Mouse (Mus musculus) liver, embryonic 13.5 days (tissue): ENCODE measurements around the gene Fgf18. TPM values are rescaled to one million over a fixed set of nuclear protein-coding genes. Genes with fewer than 3 reads are reported as not detected.
A peak's percentile ranks its signal among the peaks of the same experiment; 100 is the strongest.

ENCODE experiments used
- ATAC-seq: fragments of 200-750 bp; cut with Nextera tagmentation; 2 replicates; pipeline ENCODE4 v1.8.0; 2017; ENCODE audit warnings: low read depth, mild to moderate bottlenecking, moderate number of reproducible peaks, moderate library complexity
- DNase-seq: peaks from one replicate; pipeline ENCODE4 v3.0.0; 2022
- H3K27ac ChIP-seq: fragments of 300-500 bp; sonication (generic); 2 replicates; pipeline ENCODE4 v1.5.1; 2015; ENCODE audit warnings: moderate library complexity, mild to moderate bottlenecking, inconsistent platforms
- H3K27me3 ChIP-seq: fragments of 300-500 bp; sonication (generic); 2 replicates; pipeline ENCODE4 v1.6.1; 2015; ENCODE audit warnings: mild to moderate bottlenecking, inconsistent platforms
- H3K36me3 ChIP-seq: fragments of 300-500 bp; sonication (generic); 2 replicates; pipeline ENCODE4 v1.6.1; 2015; ENCODE audit warnings: mild to moderate bottlenecking, inconsistent platforms
- H3K4me1 ChIP-seq: fragments of 300-500 bp; sonication (generic); replicated peaks from 2 replicates; pipeline ENCODE4 v1.6.1; 2015; ENCODE audit warnings: inconsistent platforms
- H3K4me2 ChIP-seq: fragments of 300-500 bp; sonication (generic); 2 replicates; pipeline ENCODE4 v1.6.1; 2015; ENCODE audit warnings: inconsistent platforms, mild to moderate bottlenecking, moderate library complexity
- H3K4me3 ChIP-seq: fragments of 300-500 bp; sonication (generic); replicated peaks from 2 replicates; pipeline ENCODE4 v1.5.1; 2015; ENCODE audit warnings: mild to moderate bottlenecking, inconsistent platforms
- H3K9ac ChIP-seq: fragments of 300-500 bp; sonication (generic); 2 replicates; pipeline ENCODE4 v1.6.1; 2015; ENCODE audit warnings: mild to moderate bottlenecking, inconsistent platforms
- H3K9me3 ChIP-seq: fragments of 300-500 bp; sonication (generic); replicated peaks from 2 replicates; pipeline ENCODE4 v1.6.1; 2016; ENCODE audit warnings: inconsistent platforms
- WGBS: fragments of 180-500 bp; shearing (Covaris S2); methylation state at CpG from one replicate; pipeline ENCODE4 v1.1.7; 2015; ENCODE audit not compliant: insufficient replicate concordance; 5-methylcytosine and 5-hydroxymethylcytosine counted together
- polyA plus RNA-seq: library from polyadenylated mRNA; unstranded; fragments of >200 nt; fragmentation: Nextera tagmentation; extraction: Ambion mirVana; gene quantifications from 2 replicates; pipeline ENCODE4 v1.2.1, GENCODE M21; 2015

Gene Fgf18
- polyA plus RNA-seq: 0.33 and 0.37 TPM in 2 replicates

DNA sequence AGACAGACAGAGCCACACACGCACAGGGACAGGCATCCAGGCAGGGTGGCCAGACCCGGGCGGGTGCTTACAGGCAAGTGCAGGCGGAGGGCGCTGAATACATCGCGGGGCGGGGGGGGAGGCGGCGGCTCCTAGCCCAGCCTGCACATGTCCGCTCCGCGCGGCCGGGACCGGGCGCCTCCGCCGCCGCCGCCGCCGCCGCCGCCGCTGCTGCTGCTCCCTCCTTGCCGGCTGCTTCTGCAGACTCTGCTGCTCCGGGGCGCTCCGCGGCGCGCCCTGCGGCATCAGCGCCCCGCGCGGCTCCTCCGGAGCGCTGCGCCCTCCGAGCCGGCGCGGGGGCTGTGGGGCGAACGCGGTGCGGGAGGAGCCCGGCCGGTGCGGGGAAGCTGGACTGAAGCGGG is at the start of gene Fgf18:
Fgf18 (minus strand) TSS at position 230 of the 401 bp plus-strand sequence.
- peaks cover 73% of the 10 kb centered on the region for H3K27me3 ChIP-seq
- no peaks in the 10 kb centered on the region for H3K9me3 ChIP-seq
- no peak within 1 kb of the TSS for H3K9ac ChIP-seq
- H3K4me2 ChIP-seq: peak within 1 kb of the TSS; percentile 71
- H3K36me3 ChIP-seq: peaks cover 27% of the 10 kb centered on the region
- WGBS: 2% methylated on average over 48 of the region's 53 CpGs
- peaks cover 17% of the 10 kb centered on the region for H3K4me1 ChIP-seq
- peak within 1 kb of the TSS; percentile 53 for H3K4me3 ChIP-seq
- no peak within 1 kb of the TSS for H3K27ac ChIP-seq
- ATAC-seq (no peak), DNase-seq (no peak)

GRCm38 (mm10) chr11:33196447-33197132 is 49.4 kb upstream of the Fgf18 start:
- Histone ChIP-seq H3K4me3 (no peak overlapping the region), H3K4me1 (peaks cover 12% of the 10 kb centered on the region), H3K36me3 (no peaks in the 10 kb centered on the region), H3K4me2 (no peak overlapping the region), H3K27me3 (peaks cover 95% of the 10 kb centered on the region), H3K27ac (no peak overlapping the region), H3K9ac (no peak overlapping the region), H3K9me3 (no peaks in the 10 kb centered on the region)
- DNase-seq (no peak), ATAC-seq (no peak)
- WGBS: 8% methylated on average over 24 of the region's 24 CpGs

DNA sequence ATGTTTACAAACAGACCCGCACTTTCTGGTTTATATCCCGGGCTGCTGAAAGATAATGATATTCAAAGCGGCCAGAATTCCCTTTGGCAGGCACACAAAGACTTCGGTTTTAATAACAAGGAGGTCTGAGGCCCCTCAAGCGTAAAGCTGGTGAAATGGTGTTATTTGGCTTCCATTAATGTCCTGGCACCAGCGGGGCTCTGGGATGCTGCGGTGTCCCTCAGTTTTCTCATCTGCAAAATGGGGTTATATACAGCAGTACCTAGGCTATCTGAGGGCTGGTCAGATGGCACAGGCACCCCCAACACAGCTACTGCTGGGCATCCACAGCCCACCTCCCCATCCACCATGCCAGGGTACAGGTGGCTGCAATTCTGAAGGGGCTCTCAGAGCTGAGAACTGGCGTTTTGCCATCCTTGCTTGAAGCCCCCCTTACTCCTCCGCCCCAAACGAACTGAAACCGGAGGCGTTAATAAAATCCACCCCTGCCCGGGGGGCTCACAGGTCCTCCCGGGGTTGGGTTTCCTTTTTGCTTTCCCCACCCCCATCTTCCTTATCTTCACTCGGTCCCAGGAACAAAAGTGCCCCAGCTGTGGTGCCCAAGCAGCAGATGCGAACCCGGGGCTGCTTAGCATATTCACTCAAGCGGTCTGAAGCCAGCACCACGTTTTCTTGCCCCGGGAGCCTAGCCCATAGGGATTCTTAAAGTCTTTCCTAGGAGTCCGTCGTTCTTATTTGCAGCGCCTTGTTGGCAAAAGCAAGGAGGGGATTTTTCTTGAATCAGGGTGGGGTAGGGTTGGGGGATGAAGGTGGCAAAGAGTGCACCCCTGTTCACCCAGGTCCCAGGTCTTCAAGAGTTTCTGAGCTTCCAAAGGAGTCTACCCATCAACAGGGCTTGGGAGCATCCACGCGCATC is 48.6 kb upstream of the Fgf18 start:
- DNase-seq (no peak), ATAC-seq (no peak)
- H3K27me3 ChIP-seq: peaks cover 90% of the 10 kb centered on the region
- no peak overlapping the region for H3K9ac ChIP-seq
- 5% methylated on average over 25 of the region's 25 CpGs for WGBS
- no peak overlapping the region for H3K4me3 ChIP-seq
- H3K4me2 ChIP-seq: no peak overlapping the region
- H3K9me3 ChIP-seq: no peaks in the 10 kb centered on the region
- no peaks in the 10 kb centered on the region for H3K36me3 ChIP-seq
- no peak overlapping the region for H3K27ac ChIP-seq
- H3K4me1 ChIP-seq: peaks cover 8% of the 10 kb centered on the region

DNA sequence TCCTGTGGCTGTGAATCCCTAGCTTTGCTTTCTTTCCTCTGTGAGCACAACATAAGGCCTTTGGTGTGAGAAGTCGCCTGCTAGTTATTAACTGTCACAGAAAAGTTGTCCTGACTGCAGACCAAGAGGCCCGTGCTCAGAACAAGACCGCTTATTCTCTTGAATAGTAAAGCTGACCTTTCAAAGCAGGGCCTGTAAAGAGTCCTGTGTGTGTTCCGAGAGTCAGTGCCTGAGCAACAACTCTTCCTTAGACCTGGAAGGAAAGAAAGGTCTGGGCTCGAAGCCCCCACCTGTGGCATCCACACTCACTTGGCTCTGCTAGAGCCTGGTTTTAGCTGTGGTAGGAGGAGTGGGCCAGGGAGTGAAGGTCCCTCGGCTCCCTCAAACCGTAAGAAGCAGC is 47.9 kb upstream of the Fgf18 start:
- WGBS: 22% methylated on average over 7 of the region's 7 CpGs
- Histone ChIP-seq H3K4me2 (no peak overlapping the region), H3K4me3 (no peak overlapping the region), H3K4me1 (0 out of 2 replicates have a peak, but pooled peaks cover 1% of the 10 kb centered on the region), H3K9ac (no peak overlapping the region), H3K27me3 (peaks cover 88% of the 10 kb centered on the region), H3K27ac (no peak overlapping the region), H3K9me3 (no peaks in the 10 kb centered on the region), H3K36me3 (no peaks in the 10 kb centered on the region)
- DNase-seq (no peak), ATAC-seq (no peak)

GRCm38 (mm10) chr11:33193695-33194094 is 46.5 kb upstream of the Fgf18 start:
- H3K4me1 ChIP-seq: no peaks in the 10 kb centered on the region
- DNase-seq (no peak), ATAC-seq (no peak)
- no peaks in the 10 kb centered on the region for H3K9me3 ChIP-seq
- H3K9ac ChIP-seq: no peak overlapping the region
- WGBS: 6% methylated on average over 12 of the region's 12 CpGs
- peaks cover 74% of the 10 kb centered on the region for H3K27me3 ChIP-seq
- no peak overlapping the region for H3K4me2 ChIP-seq
- H3K36me3 ChIP-seq: no peaks in the 10 kb centered on the region
- no peak overlapping the region for H3K27ac ChIP-seq
- no peak overlapping the region for H3K4me3 ChIP-seq

DNA sequence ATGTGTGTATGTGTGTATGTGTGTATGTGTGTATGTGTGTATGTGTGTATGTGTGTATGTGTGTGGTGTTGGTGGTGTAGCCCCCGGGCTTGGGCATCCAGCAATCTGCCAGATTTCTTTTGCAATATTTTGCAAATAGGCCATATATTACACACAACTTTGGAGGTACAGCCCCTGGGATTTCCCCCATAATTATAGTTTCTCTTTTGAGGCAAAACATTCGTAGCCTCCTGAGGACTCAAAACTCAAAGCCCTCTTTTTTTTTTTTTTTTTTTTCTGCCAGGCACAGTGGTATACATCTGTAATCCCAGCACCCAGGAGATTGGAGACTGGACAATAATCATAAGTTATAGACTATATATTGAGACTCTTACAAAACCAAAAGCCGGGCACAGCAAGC is 34.6 kb upstream of the Fgf18 start:
- Histone ChIP-seq H3K4me1 (no peaks in the 10 kb centered on the region), H3K4me3 (no peak overlapping the region), H3K36me3 (no peaks in the 10 kb centered on the region), H3K27ac (no peak overlapping the region), H3K27me3 (peaks cover 42% of the 10 kb centered on the region), H3K4me2 (no peak overlapping the region), H3K9ac (no peak overlapping the region), H3K9me3 (no peaks in the 10 kb centered on the region)
- ATAC-seq: no peak
- WGBS: 56% methylated on average over 3 of the region's 3 CpGs
- no peak for DNase-seq

DNA sequence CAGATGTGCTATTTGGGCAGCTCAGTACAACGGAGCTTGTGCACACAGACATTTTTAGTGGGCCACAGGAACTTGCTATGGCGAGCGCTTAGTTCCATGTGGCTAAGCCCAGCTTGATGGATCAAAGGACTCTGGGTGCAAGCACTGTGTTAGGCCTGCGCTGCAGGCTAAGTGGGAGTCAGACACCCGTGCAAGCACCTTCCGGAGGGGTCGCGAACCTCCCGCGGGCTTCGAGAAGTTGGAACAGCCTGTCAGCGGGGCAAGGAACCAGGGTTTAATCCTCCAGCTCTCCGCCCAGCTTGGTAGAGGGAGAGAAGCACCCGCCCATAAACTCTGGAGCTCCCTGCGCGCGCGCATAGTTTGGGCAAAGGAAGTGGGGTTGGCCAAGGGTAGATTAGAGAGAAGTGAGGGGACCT is 33.5 kb upstream of the Fgf18 start:
- no peak overlapping the region for H3K9ac ChIP-seq
- H3K4me2 ChIP-seq: peak overlapping the region; percentile 3; the same call in 1 of the 2 replicates
- peaks cover 51% of the 10 kb centered on the region for H3K27me3 ChIP-seq

GRCm38 (mm10) chr11:33179802-33180201 is 32.6 kb upstream of the Fgf18 start:
- H3K9me3 ChIP-seq: no peaks in the 10 kb centered on the region
- no peaks in the 10 kb centered on the region for H3K4me1 ChIP-seq
- H3K27me3 ChIP-seq: peaks cover 57% of the 10 kb centered on the region
- DNase-seq (no peak), ATAC-seq (no peak)
- WGBS: 51% methylated on average over 1 of the region's 1 CpGs
- H3K9ac ChIP-seq: no peak overlapping the region
- no peak overlapping the region for H3K27ac ChIP-seq
- H3K4me3 ChIP-seq: no peak overlapping the region
- H3K4me2 ChIP-seq: no peak overlapping the region
- no peaks in the 10 kb centered on the region for H3K36me3 ChIP-seq

More for the DNA sequence above, 33.5 kb upstream of the Fgf18 start:
- DNase-seq (no peak), ATAC-seq (no peak)
- Histone ChIP-seq H3K4me1 (no peaks in the 10 kb centered on the region), H3K27ac (no peak overlapping the region), H3K9me3 (no peaks in the 10 kb centered on the region), H3K36me3 (no peaks in the 10 kb centered on the region), H3K4me3 (no peak overlapping the region)
- WGBS: 6% methylated on average over 18 of the region's 18 CpGs

GRCm38 (mm10) chr11:33176525-33177245 is 29.5 kb upstream of the Fgf18 start:
- Histone ChIP-seq H3K9ac (no peak overlapping the region), H3K4me1 (no peaks in the 10 kb centered on the region), H3K4me3 (no peak overlapping the region), H3K27me3 (peaks cover 73% of the 10 kb centered on the region), H3K27ac (no peak overlapping the region), H3K9me3 (no peaks in the 10 kb centered on the region), H3K4me2 (no peak overlapping the region), H3K36me3 (no peaks in the 10 kb centered on the region)
- ATAC-seq (no peak), DNase-seq (no peak)
- 27% methylated on average over 20 of the region's 20 CpGs for WGBS

- H3K36me3 ChIP-seq: no peaks in the 10 kb centered on the region
- no peak overlapping the region for H3K9ac ChIP-seq
- no peak for ATAC-seq
- H3K27ac ChIP-seq: no peak overlapping the region
- H3K4me1 ChIP-seq: no peaks in the 10 kb centered on the region
- no peak overlapping the region for H3K4me2 ChIP-seq
- H3K4me3 ChIP-seq: no peak overlapping the region
- 56% methylated on average over 3 of the region's 3 CpGs for WGBS
- H3K9me3 ChIP-seq: no peaks in the 10 kb centered on the region
- H3K27me3 ChIP-seq: peaks cover 75% of the 10 kb centered on the region
- DNase-seq: no peak
Observed at GRCm38 (mm10) chr11:33175768-33176167, 28.6 kb upstream of the Fgf18 start.

DNA sequence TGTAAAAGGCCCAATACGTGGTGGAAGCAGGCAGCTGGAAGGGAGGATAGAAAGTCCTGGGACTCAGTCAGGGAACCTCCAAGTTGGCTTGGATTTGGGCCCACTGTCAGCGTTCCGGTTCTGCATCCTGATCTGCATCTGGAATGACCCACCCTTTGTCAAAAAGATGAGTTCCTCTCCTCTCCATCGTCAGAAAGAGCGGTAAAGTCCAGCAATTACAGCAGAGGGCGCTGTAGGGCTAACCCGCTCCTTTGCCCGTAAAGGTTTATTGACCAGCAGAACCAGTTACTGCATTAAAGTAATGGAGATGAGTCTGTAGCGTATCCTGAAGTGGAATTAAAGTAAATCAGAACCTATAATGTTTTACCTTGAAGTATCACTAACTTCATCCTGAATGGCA is 23.3 kb upstream of the Fgf18 start:
- DNase-seq (peak; percentile 29), ATAC-seq (no peak)
- H3K27ac ChIP-seq: no peak overlapping the region
- H3K4me2 ChIP-seq: no peak overlapping the region
- 10% methylated on average over 9 of the region's 9 CpGs for WGBS
- no peak overlapping the region for H3K9ac ChIP-seq
- no peaks in the 10 kb centered on the region for H3K4me1 ChIP-seq
- H3K9me3 ChIP-seq: no peaks in the 10 kb centered on the region
- H3K36me3 ChIP-seq: no peaks in the 10 kb centered on the region
- H3K27me3 ChIP-seq: peaks cover 51% of the 10 kb centered on the region
- no peak overlapping the region for H3K4me3 ChIP-seq
